8 mouse cellular contexts compared by ENCODE assay signal in the genomic region with DNA sequence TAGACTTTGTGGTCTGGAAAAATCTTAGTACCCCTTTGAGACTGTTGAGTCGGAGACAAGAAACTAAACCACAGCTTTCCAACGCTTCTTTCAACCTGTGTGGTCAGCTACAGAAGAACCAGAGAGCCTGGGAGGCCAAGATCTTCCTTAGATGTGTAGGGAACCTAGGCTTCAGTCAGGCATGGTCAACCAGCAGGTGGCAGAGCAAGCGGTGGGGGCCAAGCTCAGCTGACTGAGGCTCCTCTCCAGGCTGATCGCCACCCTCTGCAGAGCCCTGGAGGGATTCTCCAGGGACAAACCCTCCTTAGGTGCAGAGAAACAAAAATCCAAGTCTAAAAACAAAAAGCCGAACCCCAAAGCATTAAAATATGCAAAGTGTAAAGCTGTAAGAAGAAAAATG. TPM values are rescaled to one million over a fixed set of nuclear protein-coding genes. Genes with fewer than 3 reads are reported as not detected.
DNase-seq lines count a peak whose midpoint lies in the region; ATAC-seq and TF ChIP-seq lines count a peak whose summit lies in the region.

No protein-coding gene starts in this region.

- ATAC-seq in midbrain, postnatal 0 days (ENCODE audit: low FRiP score) = no peak
- no peak for ATAC-seq in midbrain, embryonic 16.5 days
- no peak for ATAC-seq in Patski

- H3K4me3 ChIP-seq in midbrain, postnatal 0 days (ENCODE audit: low read depth, low read length) = no peak overlapping the region
- H3K4me3 ChIP-seq in midbrain, embryonic 16.5 days (ENCODE audit: low read depth, low read length) = no peak overlapping the region
- no peak overlapping the region for H3K4me3 ChIP-seq in forebrain, embryonic 10.5 days

- no peak overlapping the region for H3K4me2 ChIP-seq in midbrain, postnatal 0 days (ENCODE audit: low read depth, low read length, poor library complexity, severe bottlenecking)
- no peak overlapping the region for H3K4me2 ChIP-seq in midbrain, embryonic 16.5 days (ENCODE audit: low read length)

- H3K9ac ChIP-seq in midbrain, postnatal 0 days (replicated peaks; ENCODE audit: low read length, poor library complexity, severe bottlenecking) = no peak overlapping the region
- H3K9ac ChIP-seq in midbrain, embryonic 16.5 days (ENCODE audit: low read depth, low read length) = no peak overlapping the region

- WGBS in midbrain, postnatal 0 days = 62% methylated on average over 5 of the region's 5 CpGs
- 58% methylated on average over 5 of the region's 5 CpGs for WGBS in midbrain, embryonic 16.5 days
- 62% methylated on average over 5 of the region's 5 CpGs for WGBS in forebrain, embryonic 10.5 days

- POLR2A ChIA-PET in Patski (lab: Charles Lee) = no interaction called here

- CTCF ChIA-PET in Patski (lab: Charles Lee) = interaction anchor here (0.7 to 2.3 kb wide), 9 partner anchors 14 to 114 kb away, joined by 3 to 21 read pairs (median 4); a partner anchor contains a TSS

- TF ChIP-seq CTCF in midbrain, postnatal 0 days (IDR thresholded peaks at IDR 0.05) = peak; percentile 57
- TF ChIP-seq CTCF in Patski (IDR thresholded peaks at IDR 0.05) = peak; percentile 64

- no peaks in the 10 kb centered on the region for H3K4me1 ChIP-seq in midbrain, postnatal 0 days (ENCODE audit: insufficient read depth, low read length)
- H3K4me1 ChIP-seq in midbrain, embryonic 16.5 days (ENCODE audit: control insufficient read depth, insufficient read depth, low read length) = no peaks in the 10 kb centered on the region
- H3K4me1 ChIP-seq in forebrain, embryonic 10.5 days = no peaks in the 10 kb centered on the region

- H3K9me3 ChIP-seq in midbrain, postnatal 0 days (ENCODE audit: low read length) = no peaks in the 10 kb centered on the region
- no peaks in the 10 kb centered on the region for H3K9me3 ChIP-seq in midbrain, embryonic 16.5 days (replicated peaks; ENCODE audit: control insufficient read depth, low read length, poor library complexity, severe bottlenecking)
- H3K9me3 ChIP-seq in forebrain, embryonic 10.5 days = no peaks in the 10 kb centered on the region

- no peak for DNase-seq in midbrain, postnatal 0 days (ENCODE audit: low spot score)
- DNase-seq in Patski (ENCODE audit: low read depth, low spot score) = no peak
- peak; percentile 38 for DNase-seq in gastrocnemius, postnatal 25 days
- peak; percentile 59 to 71 for DNase-seq in lung, postnatal 4 days
- peak; percentile 50 for DNase-seq in urinary bladder, postnatal 25 days (ENCODE audit: low spot score)
- no peak for DNase-seq in forebrain, embryonic 10.5 days (ENCODE audit: extremely low spot score, low spot score)
- DNase-seq in embryo, embryonic 11 days = no peak

- no peak overlapping the region for H3K27ac ChIP-seq in midbrain, postnatal 0 days (ENCODE audit: low read depth, low read length)
- H3K27ac ChIP-seq in midbrain, embryonic 16.5 days (ENCODE audit: low read length) = no peak overlapping the region
- H3K27ac ChIP-seq in forebrain, embryonic 10.5 days = no peak overlapping the region

- in situ Hi-C loops in Patski (cut with MboI; ENCODE audit: low pct_unique_long_range_greater_than_20kb) = loop anchor here (5.0 kb wide), 1 partner anchor 111 kb away; no protein-coding TSS in a partner anchor

- H3K36me3 ChIP-seq in midbrain, postnatal 0 days (ENCODE audit: insufficient read depth, low read length) = no peaks in the 10 kb centered on the region
- H3K36me3 ChIP-seq in midbrain, embryonic 16.5 days (ENCODE audit: control insufficient read depth, insufficient read depth, low read length) = no peaks in the 10 kb centered on the region
- H3K36me3 ChIP-seq in forebrain, embryonic 10.5 days (replicated peaks) = no peaks in the 10 kb centered on the region

- H3K27me3 ChIP-seq in midbrain, postnatal 0 days (ENCODE audit: insufficient read depth, low read length) = no peaks in the 10 kb centered on the region
- H3K27me3 ChIP-seq in midbrain, embryonic 16.5 days (ENCODE audit: control insufficient read depth, insufficient read depth, low read depth, low read length) = no peaks in the 10 kb centered on the region
- no peaks in the 10 kb centered on the region for H3K27me3 ChIP-seq in Patski
- no peaks in the 10 kb centered on the region for H3K27me3 ChIP-seq in forebrain, embryonic 10.5 days (ENCODE audit: poor library complexity, severe bottlenecking)

RNA-seq across cellular contexts. Expression of a gene that starts 13.4 kb away (rescaled TPM):
- 48.2 and 51.5 TPM in 2 replicates for total RNA-seq in midbrain, postnatal 0 days (2014; rRNA removed)
- polyA plus RNA-seq in midbrain, postnatal 0 days (2015; fragmentation: Nextera tagmentation; extraction: Ambion mirVana) = 37.6 and 39.3 TPM in 2 replicates
- polyA plus RNA-seq in midbrain, embryonic 16.5 days (2015; fragmentation: Nextera tagmentation; extraction: Ambion mirVana) = 36.3 and 37.0 TPM in 2 replicates
- polyA plus RNA-seq in Patski (2021) = 333 TPM
- 100 to 1,000 TPM; 180 to 209 TPM for total RNA-seq in gastrocnemius, postnatal 25 days (2021)
- polyA plus RNA-seq in forebrain, embryonic 10.5 days (2016; fragmentation: Nextera tagmentation; extraction: Ambion mirVana) = 35.4 and 38.9 TPM in 2 replicates

RNA-seq across cellular contexts. Expression of a gene that starts 31.3 kb away (rescaled TPM):
- total RNA-seq in midbrain, postnatal 0 days (2014; rRNA removed) = 0.33 and 2.2 TPM in 2 replicates
- 0.39 and 0.52 TPM in 2 replicates for polyA plus RNA-seq in midbrain, postnatal 0 days (2015; fragmentation: Nextera tagmentation; extraction: Ambion mirVana)
- 0.19 and 0.27 TPM in 2 replicates for polyA plus RNA-seq in midbrain, embryonic 16.5 days (2015; fragmentation: Nextera tagmentation; extraction: Ambion mirVana)
- not detected for polyA plus RNA-seq in Patski (2021)
- total RNA-seq in gastrocnemius, postnatal 25 days (2021) = 1 to 10 TPM; 5.9 to 6.2 TPM
- 0.25 and 0.73 TPM in 2 replicates for polyA plus RNA-seq in forebrain, embryonic 10.5 days (2016; fragmentation: Nextera tagmentation; extraction: Ambion mirVana)

RNA-seq across cellular contexts. Expression of a gene that starts 51.3 kb away (rescaled TPM):
- 31.5 and 46.4 TPM in 2 replicates for total RNA-seq in midbrain, postnatal 0 days (2014; rRNA removed)
- 50.0 and 55.7 TPM in 2 replicates for polyA plus RNA-seq in midbrain, postnatal 0 days (2015; fragmentation: Nextera tagmentation; extraction: Ambion mirVana)
- polyA plus RNA-seq in midbrain, embryonic 16.5 days (2015; fragmentation: Nextera tagmentation; extraction: Ambion mirVana) = 22.3 and 32.5 TPM in 2 replicates
- 51.9 TPM for polyA plus RNA-seq in Patski (2021)
- 1 to 10 TPM; 5.4 to 8.7 TPM for total RNA-seq in gastrocnemius, postnatal 25 days (2021)
- polyA plus RNA-seq in forebrain, embryonic 10.5 days (2016; fragmentation: Nextera tagmentation; extraction: Ambion mirVana) = 7.2 and 7.8 TPM in 2 replicates

Comparison
In these comparisons a context has a peak if more than half of its experiments do, and no peak if none do; other contexts are left out.
1. DNase-seq: peak in gastrocnemius, postnatal 25 days (single experiment), lung, postnatal 4 days (2 of 2) and urinary bladder, postnatal 25 days (single experiment); none in midbrain, postnatal 0 days (single experiment), Patski (single experiment), forebrain, embryonic 10.5 days (single experiment) and embryo, embryonic 11 days (single experiment).